Mouse (Mus musculus): ENCODE data around the gene Rad52. TPM values are rescaled to one million over a fixed set of nuclear protein-coding genes. Genes with fewer than 3 reads are reported as not detected.

Rad52 gene
- 11.6 and 12.5 TPM in 2 replicates for polyA plus RNA-seq (2012; rRNA removed)

- H3K36me3 ChIP-seq (ENCODE audit: control insufficient read depth, insufficient read depth, low read length), result no peaks in the 10 kb centered on the region
- H3K4me3 ChIP-seq (ENCODE audit: control insufficient read depth, low read depth, low read length), result peak within 1 kb of the TSS; percentile 92
- TF ChIP-seq POLR2A (IDR thresholded peaks at IDR 0.05; ENCODE audit: control insufficient read depth, low read depth, low read length) (peak; percentile 71), CTCF (IDR thresholded peaks at IDR 0.05; ENCODE audit: control insufficient read depth, insufficient read depth, insufficient replicate concordance, low read depth, low read length) (no peak)
- peak within 1 kb of the TSS; percentile 94 for H3K27ac ChIP-seq (ENCODE audit: control insufficient read depth, insufficient read depth, low read depth, low read length)
- no peaks in the 10 kb centered on the region for H3K27me3 ChIP-seq (ENCODE audit: control insufficient read depth, insufficient read depth, low read length)
- H3K4me1 ChIP-seq (ENCODE audit: control insufficient read depth, insufficient read depth, low read length), result peaks cover 2% of the 10 kb centered on the region; the same call in 1 of the 2 replicates
Observed at GRCm38 (mm10) chr6:119902204-119903080, at the start of gene Rad52. Rad52 (plus strand) TSS chr6:119902698.

- no peaks in the 10 kb centered on the region for H3K36me3 ChIP-seq (ENCODE audit: control insufficient read depth, insufficient read depth, low read length)
- H3K27me3 ChIP-seq (ENCODE audit: control insufficient read depth, insufficient read depth, low read length), result no peaks in the 10 kb centered on the region
- no peak overlapping the region for H3K27ac ChIP-seq (ENCODE audit: control insufficient read depth, insufficient read depth, low read depth, low read length)
- H3K4me3 ChIP-seq (ENCODE audit: control insufficient read depth, low read depth, low read length), result no peak overlapping the region
- no peaks in the 10 kb centered on the region for H3K4me1 ChIP-seq (ENCODE audit: control insufficient read depth, insufficient read depth, low read length)
- no peak for TF ChIP-seq POLR2A (IDR thresholded peaks at IDR 0.05; ENCODE audit: control insufficient read depth, low read depth, low read length)
- no peak for TF ChIP-seq CTCF (IDR thresholded peaks at IDR 0.05; ENCODE audit: control insufficient read depth, insufficient read depth, insufficient replicate concordance, low read depth, low read length)
Observed at GRCm38 (mm10) chr6:119854156-119854555, 48.3 kb upstream of the Rad52 start.

DNA sequence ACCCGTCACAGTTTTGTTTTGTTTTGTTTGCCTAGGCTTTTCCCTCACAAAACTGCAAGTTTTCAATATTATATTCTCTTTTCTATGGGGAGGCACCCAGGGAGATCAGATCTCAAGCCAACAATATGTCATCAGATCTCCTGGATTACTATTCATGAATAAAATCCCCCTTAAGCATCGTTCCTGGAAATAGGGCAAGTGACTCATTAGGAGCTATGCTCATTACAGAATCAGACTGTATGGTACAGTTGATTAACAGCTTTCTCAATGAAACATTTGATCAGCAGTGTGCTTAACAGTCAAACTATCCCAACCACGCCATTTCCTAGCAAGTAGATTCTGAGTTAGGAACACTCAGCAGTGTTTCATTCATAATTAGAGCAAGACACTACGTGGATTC is 47.0 kb upstream of the Rad52 start:
- H3K36me3 ChIP-seq (ENCODE audit: control insufficient read depth, insufficient read depth, low read length), result no peaks in the 10 kb centered on the region
- no peak overlapping the region for H3K27ac ChIP-seq (ENCODE audit: control insufficient read depth, insufficient read depth, low read depth, low read length)
- no peaks in the 10 kb centered on the region for H3K4me1 ChIP-seq (ENCODE audit: control insufficient read depth, insufficient read depth, low read length)
- H3K27me3 ChIP-seq (ENCODE audit: control insufficient read depth, insufficient read depth, low read length), result no peaks in the 10 kb centered on the region
- H3K4me3 ChIP-seq (ENCODE audit: control insufficient read depth, low read depth, low read length), result no peak overlapping the region
- TF ChIP-seq POLR2A (IDR thresholded peaks at IDR 0.05; ENCODE audit: control insufficient read depth, low read depth, low read length) (no peak), CTCF (IDR thresholded peaks at IDR 0.05; ENCODE audit: control insufficient read depth, insufficient read depth, insufficient replicate concordance, low read depth, low read length) (no peak)

GRCm38 (mm10) chr6:119860236-119860635 is 42.3 kb upstream of the Rad52 start:
- peaks cover 2% of the 10 kb centered on the region; the same call in 1 of the 2 replicates for H3K4me1 ChIP-seq (ENCODE audit: control insufficient read depth, insufficient read depth, low read length)
- TF ChIP-seq POLR2A (IDR thresholded peaks at IDR 0.05; ENCODE audit: control insufficient read depth, low read depth, low read length) (no peak), CTCF (IDR thresholded peaks at IDR 0.05; ENCODE audit: control insufficient read depth, insufficient read depth, insufficient replicate concordance, low read depth, low read length) (no peak)

DNA sequence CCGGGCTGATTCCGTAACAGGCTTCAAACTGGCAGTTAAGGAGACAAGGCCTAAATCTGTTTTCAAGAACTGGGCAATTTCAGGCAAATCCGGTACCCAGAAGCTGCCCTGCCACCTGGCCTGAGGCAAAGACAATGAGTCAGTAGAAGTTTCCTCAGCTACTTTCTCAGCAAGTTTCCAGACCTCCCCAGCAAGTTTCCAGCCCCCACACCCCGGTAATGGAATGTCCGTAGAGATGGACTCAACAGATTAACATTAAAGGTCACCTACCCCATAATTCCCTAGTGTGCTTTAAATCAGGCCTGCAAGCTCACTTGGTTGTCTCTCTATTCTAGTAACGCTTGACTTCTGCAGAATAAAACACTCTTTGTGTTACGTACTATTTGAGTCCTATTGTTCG is 41.0 kb upstream of the Rad52 start:
- Histone ChIP-seq H3K4me1 (ENCODE audit: control insufficient read depth, insufficient read depth, low read length) (peaks cover 2% of the 10 kb centered on the region; the same call in 1 of the 2 replicates), H3K36me3 (ENCODE audit: control insufficient read depth, insufficient read depth, low read length) (no peaks in the 10 kb centered on the region), H3K27ac (ENCODE audit: control insufficient read depth, insufficient read depth, low read depth, low read length) (no peak overlapping the region), H3K27me3 (ENCODE audit: control insufficient read depth, insufficient read depth, low read length) (no peaks in the 10 kb centered on the region), H3K4me3 (ENCODE audit: control insufficient read depth, low read depth, low read length) (no peak overlapping the region)
- TF ChIP-seq POLR2A (IDR thresholded peaks at IDR 0.05; ENCODE audit: control insufficient read depth, low read depth, low read length) (no peak), CTCF (IDR thresholded peaks at IDR 0.05; ENCODE audit: control insufficient read depth, insufficient read depth, insufficient replicate concordance, low read depth, low read length) (no peak)

More at GRCm38 (mm10) chr6:119860236-119860635, 42.3 kb upstream of the Rad52 start:
- Histone ChIP-seq H3K4me3 (ENCODE audit: control insufficient read depth, low read depth, low read length) (no peak overlapping the region), H3K27me3 (ENCODE audit: control insufficient read depth, insufficient read depth, low read length) (no peaks in the 10 kb centered on the region), H3K36me3 (ENCODE audit: control insufficient read depth, insufficient read depth, low read length) (no peaks in the 10 kb centered on the region), H3K27ac (ENCODE audit: control insufficient read depth, insufficient read depth, low read depth, low read length) (no peak overlapping the region)

GRCm38 (mm10) chr6:119864341-119865034 is 38.0 kb upstream of the Rad52 start:
- no peaks in the 10 kb centered on the region for H3K36me3 ChIP-seq (ENCODE audit: control insufficient read depth, insufficient read depth, low read length)
- peaks cover 2% of the 10 kb centered on the region; the same call in 1 of the 2 replicates for H3K4me1 ChIP-seq (ENCODE audit: control insufficient read depth, insufficient read depth, low read length)
- H3K27me3 ChIP-seq (ENCODE audit: control insufficient read depth, insufficient read depth, low read length), result no peaks in the 10 kb centered on the region
- TF ChIP-seq POLR2A (IDR thresholded peaks at IDR 0.05; ENCODE audit: control insufficient read depth, low read depth, low read length), result no peak
- no peak for TF ChIP-seq CTCF (IDR thresholded peaks at IDR 0.05; ENCODE audit: control insufficient read depth, insufficient read depth, insufficient replicate concordance, low read depth, low read length)
- H3K27ac ChIP-seq (ENCODE audit: control insufficient read depth, insufficient read depth, low read depth, low read length), result no peak overlapping the region
- no peak overlapping the region for H3K4me3 ChIP-seq (ENCODE audit: control insufficient read depth, low read depth, low read length)

DNA sequence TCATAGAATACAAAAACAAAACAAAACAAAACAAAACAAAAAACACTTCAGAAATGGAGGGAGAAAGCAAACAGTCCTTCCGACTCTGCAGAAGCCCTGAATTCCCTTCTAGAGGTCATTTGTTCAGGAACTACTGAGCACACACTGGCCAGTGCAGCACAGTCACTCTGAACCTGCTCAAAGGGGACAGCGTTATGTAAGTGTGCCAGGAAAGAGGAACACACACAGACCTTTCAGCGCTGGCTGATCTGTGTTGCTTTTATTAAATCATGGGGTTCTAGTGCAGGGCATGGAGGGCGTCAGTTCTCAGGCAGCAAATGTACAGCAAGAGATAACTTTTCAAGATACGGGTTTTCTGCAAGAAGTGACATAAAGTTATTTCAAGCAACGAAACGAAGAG is 19.3 kb upstream of the Rad52 start:
- Histone ChIP-seq H3K4me1 (ENCODE audit: control insufficient read depth, insufficient read depth, low read length) (peaks cover 3% of the 10 kb centered on the region), H3K27ac (ENCODE audit: control insufficient read depth, insufficient read depth, low read depth, low read length) (no peak overlapping the region), H3K27me3 (ENCODE audit: control insufficient read depth, insufficient read depth, low read length) (no peaks in the 10 kb centered on the region), H3K36me3 (ENCODE audit: control insufficient read depth, insufficient read depth, low read length) (no peaks in the 10 kb centered on the region), H3K4me3 (ENCODE audit: control insufficient read depth, low read depth, low read length) (no peak overlapping the region)
- no peak for TF ChIP-seq POLR2A (IDR thresholded peaks at IDR 0.05; ENCODE audit: control insufficient read depth, low read depth, low read length)
- TF ChIP-seq CTCF (IDR thresholded peaks at IDR 0.05; ENCODE audit: control insufficient read depth, insufficient read depth, insufficient replicate concordance, low read depth, low read length), result no peak
